Mouse (Mus musculus) hindbrain, embryonic 10.5 days (tissue): ENCODE results near the gene Nfib. TPM values are rescaled to one million over a fixed set of nuclear protein-coding genes. Genes with fewer than 3 reads are reported as not detected.
A peak's percentile ranks its signal among the peaks of the same experiment; 100 is the strongest.

Experiments used
- DNase-seq: peaks from one replicate; pipeline ENCODE4 v3.0.0-alpha.2; 2017; ENCODE audit warnings: low spot score
- H3K27ac ChIP-seq: fragments of 300-500 bp; sonication (generic); 2 replicates; pipeline ENCODE4 v1.5.1; 2016; ENCODE audit warnings: mild to moderate bottlenecking, moderate library complexity
- H3K27me3 ChIP-seq: fragments of 300-500 bp; sonication (generic); 2 replicates; pipeline ENCODE4 v1.6.1; 2016; ENCODE audit warnings: mild to moderate bottlenecking; ENCODE audit not compliant: poor library complexity, insufficient read depth, severe bottlenecking
- H3K36me3 ChIP-seq: fragments of 300-500 bp; sonication (generic); 2 replicates; pipeline ENCODE4 v1.6.1; 2016; ENCODE audit warnings: mild to moderate bottlenecking, moderate library complexity
- H3K4me1 ChIP-seq: fragments of 300-500 bp; sonication (generic); replicated peaks from 2 replicates; pipeline ENCODE4 v1.6.1; 2016; ENCODE audit warnings: mild to moderate bottlenecking
- H3K4me3 ChIP-seq: fragments of 300-500 bp; sonication (generic); 2 replicates; pipeline ENCODE4 v1.5.1; 2016; ENCODE audit warnings: mild to moderate bottlenecking, moderate library complexity
- H3K9me3 ChIP-seq: fragments of 300-500 bp; sonication (generic); 2 replicates; pipeline ENCODE4 v1.6.1; 2016; ENCODE audit warnings: mild to moderate bottlenecking, moderate library complexity
- WGBS: fragments of 180-500 bp; shearing (Covaris S2); methylation state at CpG from one replicate; pipeline ENCODE4 v1.1.7; 2016; 5-methylcytosine and 5-hydroxymethylcytosine counted together
- polyA plus RNA-seq: library from polyadenylated mRNA; unstranded; fragments of >200 nt; fragmentation: Nextera tagmentation; extraction: Ambion mirVana; gene quantifications from 2 replicates; pipeline ENCODE4 v1.2.1, GENCODE M21; 2016

The Nfib gene
- polyA plus RNA-seq, 1 experiment from 2014 or later, result 17.3 TPM

DNA sequence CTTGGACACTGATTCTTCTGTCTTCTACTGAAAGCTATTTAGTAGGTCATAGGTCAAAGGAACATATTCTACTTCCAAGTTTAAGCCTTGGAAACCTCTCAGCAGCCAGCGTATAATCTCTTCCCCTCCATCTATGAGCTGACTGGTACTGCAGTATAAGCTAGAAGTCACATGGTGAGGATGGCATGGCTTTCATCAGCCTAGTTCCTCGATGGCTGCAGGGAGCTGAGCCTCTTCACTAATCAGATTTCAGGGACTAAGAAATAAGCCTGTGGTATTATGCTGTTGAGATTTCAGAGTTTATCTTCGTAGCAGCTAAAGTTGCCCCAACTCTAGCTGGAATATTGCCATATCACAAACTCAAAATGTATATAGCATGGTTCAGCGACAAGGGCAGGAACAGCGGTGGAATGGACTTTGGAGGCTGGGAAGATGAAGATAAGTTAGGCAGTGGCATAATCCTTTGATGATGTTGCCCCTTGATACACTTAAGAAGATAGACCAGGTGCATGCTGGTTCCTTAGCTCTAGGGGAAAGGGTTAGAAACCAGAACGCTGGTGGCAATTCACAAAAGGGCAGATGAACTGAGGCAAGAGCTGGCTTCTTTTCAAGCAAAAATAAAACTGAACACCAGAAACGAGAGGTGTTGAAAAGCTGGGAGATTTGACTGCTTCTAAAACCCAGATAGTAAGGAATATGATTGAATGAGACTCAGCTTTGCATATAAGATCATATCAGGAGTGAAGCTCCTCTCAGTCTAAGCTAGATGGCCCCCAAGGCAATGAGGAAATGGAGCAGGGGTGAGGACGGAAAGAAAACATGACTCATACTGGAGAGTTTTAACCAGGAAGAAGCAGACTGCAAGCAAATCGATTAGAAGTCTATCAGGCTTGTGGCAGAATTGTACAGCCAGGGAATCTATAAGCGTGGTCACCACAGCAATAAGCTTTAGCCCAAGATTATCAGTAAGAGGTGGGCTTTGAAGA lies 111.6 kb downstream of the Nfib start:
- Histone ChIP-seq H3K9me3 (no peaks in the 10 kb centered on the region), H3K27me3 (no peaks in the 10 kb centered on the region), H3K4me1 (peaks cover 28% of the 10 kb centered on the region; the same call in 1 of the 2 replicates), H3K27ac (no peak overlapping the region), H3K4me3 (no peak overlapping the region), H3K36me3 (no peaks in the 10 kb centered on the region)
- WGBS, result 85% methylated on average over 10 of the region's 10 CpGs
- no peak for DNase-seq

DNA sequence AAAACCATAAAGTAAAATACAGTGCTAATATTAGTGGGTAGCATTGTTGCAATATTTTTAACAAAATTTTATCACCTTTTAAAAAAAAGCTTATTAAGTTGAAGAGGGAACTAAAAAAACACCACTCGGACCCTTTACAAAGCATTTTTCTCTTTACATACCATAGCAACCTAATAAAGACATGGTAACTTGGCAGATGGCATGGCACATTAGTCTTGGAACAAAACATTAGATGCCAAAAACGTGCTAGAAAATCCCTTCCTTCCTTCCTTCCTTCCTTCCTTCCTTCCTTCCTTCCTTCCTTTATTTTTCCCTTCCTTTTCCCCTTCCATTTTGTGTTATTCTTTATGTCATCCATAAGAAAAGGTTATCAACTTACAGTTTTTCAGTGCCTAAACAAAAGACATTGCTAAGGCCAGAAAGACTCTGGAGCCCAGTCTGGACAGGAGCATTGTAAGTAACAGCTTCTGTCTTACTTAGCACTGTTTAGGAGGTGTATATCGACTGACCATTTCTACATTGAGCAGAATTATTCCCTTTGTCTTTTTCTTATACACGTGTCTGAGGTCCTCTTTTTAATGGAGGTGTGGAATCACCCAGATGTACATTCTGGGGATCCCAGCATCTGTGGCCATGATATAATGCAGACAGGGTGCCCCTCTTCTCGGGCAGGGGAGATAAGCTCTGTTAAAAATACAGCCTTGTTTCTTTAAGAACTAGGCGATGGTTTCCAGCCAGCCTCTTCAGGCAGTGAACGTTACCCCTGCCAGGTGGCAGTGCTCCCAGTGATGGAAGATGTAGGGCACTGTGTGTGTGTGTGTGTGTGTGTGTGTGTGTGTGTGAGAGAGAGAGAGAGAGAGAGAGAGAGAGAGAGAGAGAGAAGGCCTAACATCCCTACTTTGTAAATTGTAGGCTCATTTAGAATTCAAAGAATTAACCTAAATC lies 113.2 kb downstream of the Nfib start:
- Histone ChIP-seq H3K36me3 (no peaks in the 10 kb centered on the region), H3K4me1 (peaks cover 23% of the 10 kb centered on the region; the same call in 1 of the 2 replicates), H3K27me3 (no peaks in the 10 kb centered on the region), H3K4me3 (no peak overlapping the region), H3K9me3 (no peaks in the 10 kb centered on the region), H3K27ac (no peak overlapping the region)
- WGBS, result 54% methylated on average over 7 of the region's 7 CpGs
- DNase-seq, result no peak

DNA sequence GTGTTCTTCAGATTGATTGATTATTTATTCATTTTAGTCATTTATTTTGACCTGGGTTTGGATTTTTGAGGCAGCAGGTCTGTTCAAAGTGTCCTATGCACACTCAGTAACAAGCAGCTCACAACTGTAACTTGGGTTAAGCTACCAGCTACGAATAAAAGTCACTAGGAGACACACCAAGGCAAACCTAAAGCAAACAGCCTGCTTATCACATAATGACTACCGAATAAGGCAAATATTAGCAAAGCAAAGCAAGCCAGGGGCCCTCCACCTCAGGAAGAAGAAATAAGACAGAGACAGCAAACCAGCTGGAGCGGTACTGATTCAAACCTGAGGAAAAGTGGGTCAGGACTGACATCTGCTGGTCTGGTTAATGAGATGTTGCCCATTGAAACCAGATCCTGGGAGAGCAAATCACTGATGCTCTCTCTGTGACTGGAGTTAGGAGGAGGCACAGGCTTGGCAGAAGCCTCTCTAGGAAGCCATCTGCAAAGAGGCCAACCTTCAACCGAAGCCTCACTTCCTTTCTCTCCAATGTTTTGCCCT lies 116.1 kb downstream of the Nfib start:
- no peak overlapping the region for H3K27ac ChIP-seq
- H3K36me3 ChIP-seq, result no peaks in the 10 kb centered on the region
- peak; percentile 37 for DNase-seq
- no peaks in the 10 kb centered on the region for H3K27me3 ChIP-seq
- no peaks in the 10 kb centered on the region for H3K9me3 ChIP-seq
- H3K4me3 ChIP-seq, result no peak overlapping the region
- 42% methylated on average over 4 of the region's 4 CpGs for WGBS
- H3K4me1 ChIP-seq, result peaks cover 34% of the 10 kb centered on the region

DNA sequence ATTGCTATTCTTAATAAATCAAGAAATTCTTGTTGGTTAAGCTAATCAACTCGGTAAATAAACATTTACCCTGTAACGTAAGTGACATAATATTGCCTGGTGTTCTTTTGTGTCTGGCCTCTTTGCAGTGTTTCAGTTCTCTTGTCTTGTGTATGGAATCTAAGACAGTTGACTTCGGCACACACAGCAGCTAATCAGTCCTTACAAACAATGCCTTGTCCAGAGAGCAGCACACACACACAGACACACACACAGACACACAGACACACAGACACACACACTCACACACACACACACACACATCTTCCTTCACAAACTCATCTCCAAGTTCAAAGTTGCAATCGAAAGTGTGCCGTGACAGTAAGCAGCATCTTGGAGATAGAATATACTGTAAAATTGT lies 116.8 kb downstream of the Nfib start:
- Histone ChIP-seq H3K4me1 (peaks cover 34% of the 10 kb centered on the region), H3K27ac (no peak overlapping the region), H3K27me3 (no peaks in the 10 kb centered on the region), H3K36me3 (no peaks in the 10 kb centered on the region), H3K9me3 (no peaks in the 10 kb centered on the region), H3K4me3 (no peak overlapping the region)
- no peak for DNase-seq
- WGBS, result 75% methylated on average over 5 of the region's 5 CpGs

DNA sequence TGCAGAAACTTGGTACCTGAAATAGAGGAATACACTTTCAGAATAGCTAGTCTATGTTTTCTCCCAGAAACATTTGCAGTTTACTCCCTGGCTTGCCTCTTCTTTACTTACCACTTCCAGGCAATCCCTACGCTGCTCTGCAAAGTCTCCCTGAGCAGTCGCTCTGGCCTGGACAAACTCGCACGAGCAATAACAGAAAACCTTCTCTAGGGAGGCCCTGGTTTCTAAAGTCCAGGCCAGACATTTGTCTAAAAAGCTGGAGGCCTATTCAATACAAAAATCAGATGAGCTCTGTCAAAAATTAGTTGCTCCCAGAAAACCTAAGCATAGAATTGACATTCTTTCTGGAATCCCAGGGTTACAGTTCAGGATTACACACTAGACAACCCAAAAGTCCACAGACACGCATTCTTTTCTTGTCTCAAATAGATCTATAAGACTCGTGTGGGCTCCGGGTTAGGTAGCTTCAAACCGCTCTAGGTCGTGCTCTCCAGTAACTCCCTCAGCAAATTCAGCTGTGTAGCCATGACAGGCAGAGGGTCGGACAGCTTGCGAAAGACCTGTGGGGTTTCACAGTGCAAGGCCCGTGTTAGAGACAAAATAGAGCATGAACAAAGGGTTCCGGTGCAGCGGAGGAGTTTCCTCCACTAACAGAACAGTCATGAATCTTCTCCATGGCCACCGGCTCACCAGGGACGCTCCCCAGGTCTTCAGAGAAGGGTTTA lies 118.2 kb downstream of the Nfib start:
- H3K9me3 ChIP-seq, result no peaks in the 10 kb centered on the region
- no peak overlapping the region for H3K4me3 ChIP-seq
- no peak for DNase-seq
- 0 out of 2 replicates have a peak overlapping the region, but pooled peaks have one; percentile 16 for H3K27ac ChIP-seq
- peaks cover 31% of the 10 kb centered on the region for H3K4me1 ChIP-seq
- WGBS, result 73% methylated on average over 16 of the region's 16 CpGs
- H3K36me3 ChIP-seq, result no peaks in the 10 kb centered on the region
- H3K27me3 ChIP-seq, result peaks cover 4% of the 10 kb centered on the region; the same call in 1 of the 2 replicates

DNA sequence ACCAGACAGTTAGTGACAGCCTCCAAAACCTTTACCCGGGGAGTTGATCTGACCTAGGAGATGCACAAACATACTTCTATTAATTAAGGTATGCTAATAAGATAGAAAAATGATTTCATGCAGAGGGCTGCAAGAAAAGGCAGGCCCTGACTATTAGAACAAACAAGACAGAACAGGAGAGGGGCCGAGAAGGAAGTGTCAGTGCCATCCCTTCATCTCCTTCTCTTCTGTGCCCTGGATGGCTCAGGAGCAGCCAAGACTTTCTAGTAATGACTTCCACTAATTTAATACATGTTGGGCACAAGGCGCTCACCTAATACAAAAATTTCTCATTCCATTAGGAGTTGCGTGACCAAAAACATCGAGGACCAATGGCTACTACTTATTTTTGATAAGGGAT lies 118.9 kb downstream of the Nfib start:
- Histone ChIP-seq H3K36me3 (no peaks in the 10 kb centered on the region), H3K27ac (no peak overlapping the region), H3K9me3 (no peaks in the 10 kb centered on the region), H3K4me1 (peaks cover 31% of the 10 kb centered on the region), H3K27me3 (peaks cover 4% of the 10 kb centered on the region; the same call in 1 of the 2 replicates), H3K4me3 (no peak overlapping the region)
- 90% methylated on average over 5 of the region's 5 CpGs for WGBS
- no peak for DNase-seq

DNA sequence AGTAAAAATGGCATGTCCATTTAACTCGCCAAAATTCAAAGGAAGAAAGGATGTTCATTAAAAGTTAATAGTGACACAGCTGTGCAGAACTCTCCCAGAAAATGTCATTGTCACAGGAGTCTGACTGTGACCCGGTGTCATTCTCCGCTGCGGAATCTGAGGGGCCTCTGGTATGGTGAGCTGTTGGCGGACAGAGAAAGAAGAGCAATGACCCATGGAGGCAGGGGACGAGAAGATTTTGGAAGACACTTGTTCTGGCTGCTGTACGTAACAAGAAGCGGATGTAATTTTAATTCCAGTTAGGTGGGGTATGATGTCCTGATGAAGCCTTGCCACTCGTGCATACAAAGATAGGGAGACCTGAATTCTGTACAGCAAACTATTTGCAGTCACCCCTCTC lies 120.0 kb downstream of the Nfib start:
- Histone ChIP-seq H3K9me3 (no peaks in the 10 kb centered on the region), H3K27ac (no peak overlapping the region), H3K27me3 (peaks cover 4% of the 10 kb centered on the region; the same call in 1 of the 2 replicates), H3K4me1 (peaks cover 25% of the 10 kb centered on the region), H3K4me3 (no peak overlapping the region), H3K36me3 (no peaks in the 10 kb centered on the region)
- WGBS, result 47% methylated on average over 9 of the region's 9 CpGs
- no peak for DNase-seq

DNA sequence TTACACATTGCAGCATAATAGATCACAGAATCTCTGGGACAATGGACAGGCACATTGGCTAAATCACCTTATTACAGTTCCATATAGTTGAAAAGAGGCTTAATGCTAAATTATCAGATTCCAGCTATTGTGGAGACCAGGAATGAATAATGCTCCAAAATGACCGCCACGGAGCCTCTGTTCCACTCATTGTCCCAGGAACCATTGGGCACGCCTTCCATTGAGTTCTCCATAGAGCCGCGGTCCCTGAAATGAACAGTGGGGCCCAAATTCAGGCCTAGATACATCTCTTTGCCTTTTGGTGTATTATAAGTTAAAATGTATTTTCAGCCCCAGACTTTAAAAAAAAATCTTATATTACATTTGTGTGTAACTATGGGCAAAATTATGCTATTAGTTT lies 120.5 kb downstream of the Nfib start:
- H3K9me3 ChIP-seq, result no peaks in the 10 kb centered on the region
- no peak for DNase-seq
- H3K36me3 ChIP-seq, result no peaks in the 10 kb centered on the region
- peaks cover 4% of the 10 kb centered on the region; the same call in 1 of the 2 replicates for H3K27me3 ChIP-seq
- 68% methylated on average over 5 of the region's 5 CpGs for WGBS
- no peak overlapping the region for H3K27ac ChIP-seq
- H3K4me3 ChIP-seq, result no peak overlapping the region
- peaks cover 25% of the 10 kb centered on the region for H3K4me1 ChIP-seq

DNA sequence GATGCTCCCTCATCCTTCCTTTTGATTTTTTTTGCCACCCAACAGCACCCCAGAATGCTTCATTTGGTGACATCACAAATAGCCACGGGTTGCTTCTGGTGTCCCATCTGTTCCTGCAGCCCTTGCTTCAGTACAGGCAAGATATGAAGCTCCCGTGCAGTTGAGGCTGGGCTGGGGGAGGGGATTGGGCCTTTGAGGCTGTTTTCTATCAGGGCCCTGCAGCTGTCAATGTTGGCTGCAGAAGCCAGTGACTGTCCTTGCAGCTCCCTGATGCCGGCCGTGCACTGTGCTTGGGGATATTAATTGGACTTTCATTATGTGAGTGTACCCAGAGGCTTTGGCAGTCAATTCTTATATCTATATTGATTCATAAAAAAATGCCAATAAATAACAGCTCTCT lies 121.0 kb downstream of the Nfib start:
- WGBS, result 35% methylated on average over 4 of the region's 4 CpGs
- no peak overlapping the region for H3K27ac ChIP-seq

DNA sequence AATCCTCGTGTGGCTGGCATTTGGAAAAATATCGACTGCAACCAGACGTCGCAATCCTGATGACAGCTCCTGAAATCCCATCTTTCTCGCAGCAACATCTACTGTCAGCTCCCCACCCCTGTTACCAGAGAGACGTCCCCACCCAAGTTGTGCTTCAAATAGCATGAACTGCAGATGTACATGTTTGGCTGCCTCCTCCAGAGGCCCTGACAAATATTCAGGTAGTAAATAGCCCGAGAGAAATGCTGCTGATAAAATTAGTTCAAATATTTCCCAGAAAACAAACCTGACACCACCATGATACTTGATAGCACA lies 132.3 kb downstream of the Nfib start:
- Histone ChIP-seq H3K4me3 (no peak overlapping the region), H3K27ac (no peak overlapping the region), H3K27me3 (no peaks in the 10 kb centered on the region), H3K4me1 (no peaks in the 10 kb centered on the region), H3K36me3 (no peaks in the 10 kb centered on the region), H3K9me3 (peaks cover 5% of the 10 kb centered on the region; the same call in 1 of the 2 replicates)
- WGBS, result 82% methylated on average over 7 of the region's 7 CpGs
- no peak for DNase-seq

More for the DNA sequence above, 121.0 kb downstream of the Nfib start:
- Histone ChIP-seq H3K4me1 (peaks cover 22% of the 10 kb centered on the region), H3K4me3 (no peak overlapping the region), H3K27me3 (peaks cover 4% of the 10 kb centered on the region; the same call in 1 of the 2 replicates), H3K9me3 (no peaks in the 10 kb centered on the region), H3K36me3 (no peaks in the 10 kb centered on the region)
- DNase-seq, result peak; percentile 39

DNA sequence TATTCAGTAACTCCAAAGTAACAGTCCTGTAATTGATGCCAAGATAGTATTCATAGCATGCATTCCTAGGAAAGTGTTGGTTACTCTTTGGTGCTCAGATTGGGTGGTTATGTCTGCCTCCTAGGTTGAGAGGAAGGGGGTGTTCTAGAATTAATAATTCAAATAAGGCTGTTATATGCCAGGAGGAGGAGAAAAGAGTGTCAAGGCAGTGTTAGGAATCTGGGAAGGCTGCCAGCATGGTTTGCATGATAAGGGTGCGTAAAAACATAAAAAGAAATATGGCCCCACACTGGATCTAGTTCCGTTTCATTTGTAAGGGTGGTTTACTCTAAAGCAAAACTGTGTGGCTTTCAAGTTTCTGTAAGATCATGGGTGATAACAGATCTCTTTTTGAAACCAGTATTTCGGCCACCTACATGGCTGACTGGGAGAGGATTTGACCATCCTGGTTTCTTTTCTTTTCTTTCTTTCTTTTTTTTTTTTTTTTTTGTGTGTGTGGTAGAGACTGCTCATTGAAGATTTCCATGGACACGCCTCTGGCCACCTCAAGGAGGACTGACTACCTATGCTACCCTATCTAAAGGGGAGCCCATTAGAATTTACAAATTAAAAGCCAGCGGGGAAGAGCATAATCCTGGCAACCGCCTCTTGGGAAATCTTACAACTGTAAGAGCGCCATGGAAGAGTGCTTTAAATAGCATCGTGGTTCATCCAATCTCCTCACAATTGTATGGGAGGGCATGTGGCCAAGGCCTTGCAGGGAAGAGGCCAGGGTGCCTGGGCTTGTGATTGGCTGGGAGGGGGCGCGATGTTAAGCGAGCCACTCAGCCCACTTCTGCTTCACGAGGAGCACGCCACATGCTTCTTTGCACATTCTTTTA lies 132.9 kb downstream of the Nfib start:
- Histone ChIP-seq H3K27ac (no peak overlapping the region), H3K4me1 (no peaks in the 10 kb centered on the region), H3K27me3 (no peaks in the 10 kb centered on the region), H3K36me3 (no peaks in the 10 kb centered on the region), H3K9me3 (peaks cover 3% of the 10 kb centered on the region; the same call in 1 of the 2 replicates), H3K4me3 (no peak overlapping the region)
- no peak for DNase-seq
- 79% methylated on average over 13 of the region's 13 CpGs for WGBS
